Mouse (Mus musculus): ENCODE measurements at regions not wholly inside any gene's neighbourhood (a gene's known extent, or its start where the extent isn't known, plus 50 kb on each side); places are given as distances from the start of the nearest gene placed in this dataset.
A peak's percentile ranks its signal among the peaks of the same experiment; 100 is the strongest.

DNA sequence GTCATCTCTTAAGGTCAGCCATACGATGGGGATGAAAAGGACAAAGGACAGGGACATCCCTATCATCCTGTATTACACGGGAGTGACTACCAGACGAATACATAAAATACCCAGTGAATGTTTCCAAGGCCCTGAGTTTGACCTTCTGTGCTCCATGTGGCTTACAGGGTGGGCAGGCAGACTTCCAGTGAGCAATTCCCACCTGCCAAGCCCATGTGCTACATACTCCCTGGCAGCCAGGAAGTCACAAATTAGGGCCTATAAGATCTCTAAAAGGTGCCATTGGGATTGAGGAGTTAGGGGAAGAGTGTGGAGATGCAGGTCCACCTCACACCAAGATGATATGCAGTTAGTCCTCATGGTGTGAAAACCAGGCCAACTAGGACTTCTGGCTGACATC lies 233.1 kb upstream of the Kazn start:
- peaks cover 12% of the 10 kb centered on the region; the same call in 1 of the 2 replicates for H3K36me3 ChIP-seq (ENCODE audit: poor library complexity, severe bottlenecking)
- 90% methylated on average over 3 of the region's 3 CpGs for WGBS
- H3K4me3 ChIP-seq = no peak overlapping the region

DNA sequence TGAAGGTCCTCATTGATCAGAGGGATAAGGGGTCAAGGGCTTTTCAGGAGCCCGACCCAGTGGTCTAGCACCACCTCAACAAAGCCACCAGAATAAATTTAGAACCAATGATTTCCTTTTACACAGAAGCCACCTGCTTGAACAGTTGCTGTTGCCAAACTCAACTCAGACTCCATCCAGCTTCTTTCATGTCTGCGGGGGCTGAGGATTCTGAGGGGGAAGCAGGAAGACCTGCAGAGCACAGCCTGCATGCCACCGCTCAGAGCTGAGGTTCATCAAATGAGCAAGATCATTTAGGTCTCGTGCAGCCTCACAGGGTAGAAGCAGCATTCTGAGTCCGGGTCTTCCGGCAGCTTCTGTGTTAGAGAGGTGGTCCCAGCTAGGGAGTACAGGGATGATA lies 231.6 kb upstream of the Kazn start:
- 91% methylated on average over 6 of the region's 6 CpGs for WGBS
- Histone ChIP-seq H3K27ac (no peak overlapping the region), H3K4me1 (peaks cover 44% of the 10 kb centered on the region), H3K36me3 (ENCODE audit: poor library complexity, severe bottlenecking) (peaks cover 15% of the 10 kb centered on the region), H3K9ac (no peak overlapping the region), H3K9me3 (replicated peaks) (no peaks in the 10 kb centered on the region), H3K4me2 (no peak overlapping the region), H3K27me3 (no peaks in the 10 kb centered on the region), H3K4me3 (no peak overlapping the region)
- ATAC-seq = no peak

More for the DNA sequence above, 233.1 kb upstream of the Kazn start:
- Histone ChIP-seq H3K27ac (no peak overlapping the region), H3K9ac (no peak overlapping the region), H3K9me3 (replicated peaks) (no peaks in the 10 kb centered on the region), H3K4me2 (no peak overlapping the region), H3K4me1 (peaks cover 45% of the 10 kb centered on the region), H3K27me3 (no peaks in the 10 kb centered on the region)
- no peak for ATAC-seq

DNA sequence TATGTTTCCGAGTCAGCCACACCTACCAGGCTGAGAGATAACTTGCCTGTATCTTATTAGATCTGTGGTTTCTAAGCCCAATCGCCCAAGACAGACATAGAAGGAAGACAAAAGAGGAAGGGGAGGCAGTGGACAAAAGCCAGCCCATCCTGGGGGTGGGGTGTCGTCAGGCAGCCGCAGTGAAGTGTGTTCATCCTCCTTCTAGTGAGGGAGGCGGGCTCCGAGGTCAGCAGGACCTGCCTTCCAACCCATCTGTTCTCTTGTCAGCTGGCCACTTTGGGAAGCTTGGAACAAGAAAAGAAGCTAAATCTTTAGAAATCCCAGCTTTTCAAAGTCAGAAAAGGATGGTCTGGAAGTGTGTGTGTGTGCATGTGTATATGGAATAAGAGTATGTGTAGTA lies 228.7 kb upstream of the Kazn start:
- no peak for ATAC-seq
- WGBS = 63% methylated on average over 6 of the region's 6 CpGs

DNA sequence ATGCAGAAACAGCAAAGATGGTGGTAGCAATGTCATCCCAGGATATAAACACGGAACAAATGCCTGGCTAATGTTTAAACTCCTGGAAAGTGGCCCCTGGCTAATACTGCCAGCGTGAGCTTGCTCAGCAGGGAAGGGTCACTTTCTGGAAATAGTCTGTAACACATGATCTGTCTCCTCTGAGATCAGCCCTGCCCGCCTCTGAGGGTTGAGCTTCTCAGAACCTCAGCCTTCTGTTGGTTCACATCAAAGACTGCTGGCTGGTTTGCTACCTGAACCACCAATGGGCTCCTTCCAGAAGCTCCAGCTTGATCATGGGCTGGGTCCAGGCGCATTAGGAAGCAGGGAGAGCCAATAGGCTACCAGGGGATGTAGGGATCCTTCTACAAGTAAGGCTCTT lies 226.0 kb upstream of the Kazn start:
- peaks cover 15% of the 10 kb centered on the region for H3K4me1 ChIP-seq
- WGBS = 95% methylated on average over 4 of the region's 4 CpGs
- H3K27ac ChIP-seq = no peak overlapping the region
- H3K4me2 ChIP-seq = no peak overlapping the region
- no peak overlapping the region for H3K4me3 ChIP-seq
- peaks cover 7% of the 10 kb centered on the region; the same call in 1 of the 2 replicates for H3K9me3 ChIP-seq (replicated peaks)
- H3K9ac ChIP-seq = no peak overlapping the region
- H3K27me3 ChIP-seq = no peaks in the 10 kb centered on the region
- peaks cover 21% of the 10 kb centered on the region for H3K36me3 ChIP-seq (ENCODE audit: poor library complexity, severe bottlenecking)
- no peak for ATAC-seq

More for the DNA sequence above, 228.7 kb upstream of the Kazn start:
- Histone ChIP-seq H3K4me1 (peaks cover 15% of the 10 kb centered on the region), H3K27me3 (no peaks in the 10 kb centered on the region), H3K4me2 (no peak overlapping the region), H3K36me3 (ENCODE audit: poor library complexity, severe bottlenecking) (peaks cover 33% of the 10 kb centered on the region), H3K9ac (no peak overlapping the region), H3K4me3 (no peak overlapping the region), H3K27ac (no peak overlapping the region), H3K9me3 (replicated peaks) (peaks cover 7% of the 10 kb centered on the region; the same call in 1 of the 2 replicates)

DNA sequence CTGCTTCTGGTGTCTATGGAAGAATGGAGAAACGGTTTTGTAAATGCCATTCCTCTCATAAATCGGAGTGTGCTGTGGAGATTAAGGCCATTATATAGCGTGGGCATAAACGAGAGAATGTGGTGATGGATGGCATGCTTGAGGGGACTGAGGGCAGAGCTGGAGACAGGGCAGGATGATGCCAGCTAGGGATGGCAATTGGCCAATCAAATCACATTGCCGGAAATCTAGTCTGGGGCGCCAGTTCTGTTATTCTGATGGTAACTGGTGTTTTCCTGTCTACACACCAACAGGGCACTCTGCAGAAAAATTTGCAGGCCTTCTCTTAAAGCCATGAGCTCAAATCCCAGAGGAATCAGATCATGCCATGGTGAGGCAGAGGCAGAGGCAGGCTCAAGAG lies 224.9 kb upstream of the Kazn start:
- no peak overlapping the region for H3K4me3 ChIP-seq
- peaks cover 26% of the 10 kb centered on the region for H3K36me3 ChIP-seq (ENCODE audit: poor library complexity, severe bottlenecking)
- H3K27ac ChIP-seq = no peak overlapping the region
- peaks cover 15% of the 10 kb centered on the region for H3K4me1 ChIP-seq
- H3K4me2 ChIP-seq = no peak overlapping the region
- H3K9me3 ChIP-seq (replicated peaks) = peaks cover 7% of the 10 kb centered on the region; the same call in 1 of the 2 replicates
- ATAC-seq = no peak
- no peak overlapping the region for H3K9ac ChIP-seq
- WGBS = 87% methylated on average over 6 of the region's 6 CpGs
- no peaks in the 10 kb centered on the region for H3K27me3 ChIP-seq

- H3K27me3 ChIP-seq = no peaks in the 10 kb centered on the region
- H3K4me2 ChIP-seq = no peak overlapping the region
- WGBS = 82% methylated on average over 13 of the region's 13 CpGs
- H3K4me1 ChIP-seq = peaks cover 8% of the 10 kb centered on the region
- peaks cover 20% of the 10 kb centered on the region for H3K36me3 ChIP-seq (ENCODE audit: poor library complexity, severe bottlenecking)
- no peak overlapping the region for H3K27ac ChIP-seq
- no peak overlapping the region for H3K9ac ChIP-seq
- H3K4me3 ChIP-seq = no peak overlapping the region
- no peak for ATAC-seq
- H3K9me3 ChIP-seq (replicated peaks) = peaks cover 12% of the 10 kb centered on the region
These were observed 221.4 kb upstream of the Kazn start for GRCm38 (mm10) chr4:142460468-142461086.

DNA sequence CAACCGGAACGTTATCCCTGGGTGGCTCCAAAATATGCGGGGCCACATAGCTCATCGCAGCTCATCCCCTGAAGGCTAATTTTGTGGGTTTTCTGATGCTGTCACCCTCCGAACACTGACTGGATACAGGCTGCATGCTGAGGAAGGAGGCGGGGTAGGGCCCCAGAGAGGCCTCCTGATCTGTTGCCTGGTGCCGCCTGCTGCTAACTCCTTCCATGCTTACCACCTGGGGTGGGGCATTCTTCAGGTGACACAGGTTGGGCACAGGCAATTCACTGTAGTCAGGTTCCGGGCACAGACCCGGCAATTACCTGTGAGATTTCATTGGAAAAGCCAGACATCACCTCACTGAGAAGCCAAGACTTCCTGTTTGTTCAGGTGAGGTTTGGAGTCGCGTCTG lies 213.4 kb upstream of the Kazn start:
- H3K4me1 ChIP-seq = peaks cover 52% of the 10 kb centered on the region
- no peaks in the 10 kb centered on the region for H3K27me3 ChIP-seq
- H3K9ac ChIP-seq = no peak overlapping the region; the same call in 1 of the 2 replicates
- no peaks in the 10 kb centered on the region for H3K9me3 ChIP-seq (replicated peaks)
- peak overlapping the region; percentile 12; the same call in 1 of the 2 replicates for H3K4me2 ChIP-seq
- WGBS = 8% methylated on average over 11 of the region's 11 CpGs
- peak overlapping the region; percentile 44 for H3K27ac ChIP-seq
- H3K4me3 ChIP-seq = no peak overlapping the region
- no peak for ATAC-seq
- no peaks in the 10 kb centered on the region for H3K36me3 ChIP-seq (ENCODE audit: poor library complexity, severe bottlenecking)

DNA sequence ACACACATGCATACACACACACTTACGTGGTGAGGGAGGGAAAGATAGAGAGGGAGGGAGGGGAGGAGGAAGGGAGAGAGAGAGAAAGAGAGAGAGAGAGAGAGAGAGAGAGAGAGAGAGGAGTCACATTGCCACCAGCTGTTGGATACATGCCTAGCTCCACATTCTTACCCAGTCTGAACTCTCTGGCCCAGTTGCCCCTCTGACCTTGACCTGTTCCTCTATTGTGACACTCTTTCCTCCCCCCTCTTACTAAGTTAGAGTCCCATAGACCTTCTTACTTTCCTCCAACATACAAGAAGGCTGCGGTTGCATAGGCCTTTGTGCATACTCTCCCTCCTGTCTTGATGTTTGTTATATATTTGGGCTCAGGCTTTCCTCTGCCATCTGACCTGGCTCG lies 211.7 kb upstream of the Kazn start:
- Histone ChIP-seq H3K4me2 (no peak overlapping the region), H3K27me3 (no peaks in the 10 kb centered on the region), H3K36me3 (ENCODE audit: poor library complexity, severe bottlenecking) (no peaks in the 10 kb centered on the region), H3K27ac (peak overlapping the region; percentile 44), H3K4me1 (peaks cover 64% of the 10 kb centered on the region), H3K9me3 (replicated peaks) (no peaks in the 10 kb centered on the region), H3K4me3 (no peak overlapping the region), H3K9ac (no peak overlapping the region)
- WGBS = 73% methylated on average over 3 of the region's 3 CpGs
- ATAC-seq = no peak

- Histone ChIP-seq H3K36me3 (ENCODE audit: poor library complexity, severe bottlenecking) (no peaks in the 10 kb centered on the region), H3K4me2 (no peak overlapping the region), H3K27ac (peak overlapping the region; percentile 84), H3K4me1 (peaks cover 64% of the 10 kb centered on the region), H3K9ac (no peak overlapping the region), H3K4me3 (no peak overlapping the region), H3K9me3 (replicated peaks) (no peaks in the 10 kb centered on the region), H3K27me3 (no peaks in the 10 kb centered on the region)
- ATAC-seq = peak; percentile 78
- whole genome bisulfite sequencing = 17% methylated on average over 13 of the region's 13 CpGs
These were observed 210.5 kb upstream of the Kazn start for GRCm38 (mm10) chr4:142449713-142450112.

DNA sequence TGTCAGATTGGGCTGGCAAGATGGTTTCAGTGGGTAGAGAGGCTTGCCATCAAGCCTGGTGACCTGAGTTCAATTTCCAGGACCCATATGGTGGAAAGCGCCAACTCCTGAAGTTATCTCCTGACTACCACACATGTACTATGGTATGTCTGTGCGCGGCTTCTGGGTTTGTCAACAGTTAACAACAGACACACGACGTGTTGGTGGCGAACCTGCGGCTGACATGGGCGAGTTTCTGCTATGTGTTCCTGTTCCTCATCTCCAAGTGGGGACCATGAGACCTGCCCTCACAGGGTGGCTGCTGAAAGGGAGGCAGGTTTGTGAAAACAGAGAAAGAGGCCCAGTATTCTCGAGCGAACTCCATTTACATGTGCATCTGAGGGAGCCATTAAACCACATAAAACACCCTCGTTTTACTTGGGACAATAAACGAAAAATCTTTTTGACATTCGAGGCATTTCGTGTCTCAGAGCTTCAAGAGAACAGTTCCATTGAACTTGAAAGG lies 210.0 kb upstream of the Kazn start:
- Histone ChIP-seq H3K36me3 (ENCODE audit: poor library complexity, severe bottlenecking) (no peaks in the 10 kb centered on the region), H3K9me3 (replicated peaks) (no peaks in the 10 kb centered on the region), H3K4me2 (0 out of 2 replicates have a peak overlapping the region, but pooled peaks have one; percentile 2), H3K27me3 (no peaks in the 10 kb centered on the region), H3K9ac (no peak overlapping the region), H3K4me3 (no peak overlapping the region), H3K27ac (peak overlapping the region; percentile 84), H3K4me1 (peaks cover 64% of the 10 kb centered on the region)
- peak; percentile 72 for ATAC-seq
- 34% methylated on average over 14 of the region's 14 CpGs for WGBS

DNA sequence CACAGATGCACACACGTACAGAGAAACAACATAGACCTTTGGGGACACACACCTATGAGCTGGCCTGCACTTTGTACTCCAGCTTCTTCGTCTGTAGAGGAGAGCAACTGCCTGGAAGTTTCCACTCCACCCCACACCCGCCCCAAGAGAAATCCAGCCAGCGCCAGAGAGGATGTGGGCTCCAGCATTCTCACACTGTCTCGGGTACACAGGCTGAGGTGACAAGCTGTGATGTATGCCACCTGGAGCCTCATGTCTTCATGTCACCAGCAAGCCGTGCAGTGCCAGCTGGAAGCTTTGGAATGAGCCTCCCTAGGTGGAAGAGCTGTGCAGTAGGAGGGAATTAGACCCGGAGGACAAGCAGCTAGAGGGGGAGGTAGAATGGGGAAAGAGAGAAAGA lies 208.3 kb upstream of the Kazn start:
- H3K9me3 ChIP-seq (replicated peaks) = no peaks in the 10 kb centered on the region
- H3K4me2 ChIP-seq = no peak overlapping the region
- ATAC-seq = peak; percentile 42
- 46% methylated on average over 7 of the region's 7 CpGs for WGBS
- H3K36me3 ChIP-seq (ENCODE audit: poor library complexity, severe bottlenecking) = no peaks in the 10 kb centered on the region
- no peak overlapping the region for H3K4me3 ChIP-seq
- H3K27me3 ChIP-seq = no peaks in the 10 kb centered on the region
- 0 out of 2 replicates have a peak overlapping the region, but pooled peaks have one; percentile 8 for H3K9ac ChIP-seq
- H3K4me1 ChIP-seq = peaks cover 58% of the 10 kb centered on the region
- H3K27ac ChIP-seq = peak overlapping the region; percentile 20; the same call in 1 of the 2 replicates

DNA sequence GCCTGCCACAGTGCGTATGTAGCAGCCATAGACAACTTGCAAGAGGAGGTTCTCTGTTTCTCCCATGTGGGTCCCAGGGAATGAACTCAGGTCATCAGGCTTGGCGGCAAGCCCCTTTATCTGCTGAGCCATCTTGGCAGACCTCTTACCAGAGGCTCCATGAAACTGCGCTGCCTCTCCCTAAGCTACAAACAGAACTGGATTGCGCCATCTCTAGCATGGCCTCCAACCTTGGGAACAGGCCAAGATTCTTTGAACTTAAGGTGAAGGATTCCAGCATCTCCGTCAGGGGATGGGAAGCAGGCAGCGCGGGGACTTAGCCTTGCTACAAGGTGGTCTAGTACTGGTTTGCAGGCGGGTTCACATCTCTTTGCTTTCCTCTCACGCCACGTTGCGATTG lies 201.8 kb upstream of the Kazn start:
- WGBS = 90% methylated on average over 11 of the region's 11 CpGs
- Histone ChIP-seq H3K27me3 (no peaks in the 10 kb centered on the region), H3K4me3 (no peak overlapping the region), H3K9ac (no peak overlapping the region), H3K4me2 (no peak overlapping the region), H3K4me1 (peaks cover 56% of the 10 kb centered on the region), H3K27ac (no peak overlapping the region), H3K36me3 (ENCODE audit: poor library complexity, severe bottlenecking) (no peaks in the 10 kb centered on the region), H3K9me3 (replicated peaks) (no peaks in the 10 kb centered on the region)
- ATAC-seq = no peak

Data from forebrain, embryonic 13.5 days (tissue).